8 mouse cellular contexts compared by ENCODE assay signal in the genomic region with DNA sequence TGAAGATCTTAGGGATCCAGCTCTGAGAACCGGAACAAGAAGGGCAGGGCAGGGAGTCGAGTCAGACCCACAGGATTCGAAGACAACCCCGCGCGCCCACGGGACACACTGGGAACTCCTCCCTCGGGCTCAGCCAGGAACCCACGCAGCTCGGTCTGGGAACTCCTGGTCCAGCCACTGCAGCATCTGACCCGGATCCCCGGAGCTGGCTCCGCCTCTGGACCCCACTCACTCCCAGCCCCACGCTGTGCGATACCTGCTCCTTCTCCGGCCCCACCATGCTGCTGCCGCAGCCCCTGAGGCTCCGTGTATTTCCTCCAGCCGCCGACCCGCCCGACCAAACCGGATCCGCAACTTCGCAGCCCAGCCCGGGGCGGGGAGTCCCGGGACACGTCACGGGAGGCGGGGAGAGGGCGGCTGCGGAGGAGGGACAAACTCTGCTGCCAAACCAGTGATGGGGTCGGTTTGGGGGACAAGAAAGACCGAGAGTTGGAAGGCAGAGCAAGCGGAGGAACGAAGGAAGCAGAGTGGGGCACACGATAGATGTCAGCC. TPM values are rescaled to one million over a fixed set of nuclear protein-coding genes. Genes with fewer than 3 reads are reported as not detected.
DNase-seq lines count a peak whose midpoint lies in the region; ATAC-seq and TF ChIP-seq lines count a peak whose summit lies in the region.

A gene (minus strand): TSS at position 350 of the 552 bp plus-strand sequence.

- H3K27me3 ChIP-seq in embryonic facial prominence, embryonic 14.5 days (replicated peaks; ENCODE audit: control insufficient read depth, insufficient read depth, low read length) = no peaks in the 10 kb centered on the region
- H3K27me3 ChIP-seq in liver, embryonic 11.5 days (replicated peaks; ENCODE audit: control insufficient read depth, insufficient read depth, low read length) = peaks cover 28% of the 10 kb centered on the region
- no peaks in the 10 kb centered on the region for H3K27me3 ChIP-seq in myocyte (ENCODE audit: control insufficient read depth, insufficient read depth, insufficient read length)
- no peaks in the 10 kb centered on the region for H3K27me3 ChIP-seq in stomach, embryonic 14.5 days (ENCODE audit: control insufficient read depth, insufficient read depth, low read length)

- no peaks in the 10 kb centered on the region for H3K79me2 ChIP-seq in myocyte (ENCODE audit: control insufficient read depth, insufficient read depth)

- ATAC-seq in embryonic facial prominence, embryonic 14.5 days (ENCODE audit: low read depth) = peak; percentile 84
- ATAC-seq in liver, embryonic 11.5 days (replicated peaks; ENCODE audit: low FRiP score) = peak; percentile 48; the same call in 1 of the 2 replicates
- peak; percentile 78 for ATAC-seq in stomach, embryonic 14.5 days (ENCODE audit: insufficient number of reproducible peaks, insufficient read depth, low FRiP score, low read depth)

- peak within 1 kb of the TSS; percentile 92 for H3K27ac ChIP-seq in embryonic facial prominence, embryonic 14.5 days (replicated peaks; ENCODE audit: low read depth, low read length)
- H3K27ac ChIP-seq in liver, embryonic 11.5 days (ENCODE audit: low read depth, low read length) = no peak within 1 kb of the TSS
- peak within 1 kb of the TSS; percentile 93 for H3K27ac ChIP-seq in stomach, embryonic 14.5 days (ENCODE audit: low read length)

- TF ChIP-seq POLR2A in myocyte (IDR thresholded peaks at IDR 0.05; ENCODE audit: insufficient read length, low read depth) = peak; percentile 85

- H3ac ChIP-seq in myocyte (ENCODE audit: control insufficient read depth, insufficient read length) = peak within 1 kb of the TSS; percentile 29

- H3K9me3 ChIP-seq in embryonic facial prominence, embryonic 14.5 days (ENCODE audit: control insufficient read depth, low read length) = no peaks in the 10 kb centered on the region
- H3K9me3 ChIP-seq in liver, embryonic 11.5 days (ENCODE audit: control insufficient read depth, low read length) = no peaks in the 10 kb centered on the region
- no peaks in the 10 kb centered on the region for H3K9me3 ChIP-seq in stomach, embryonic 14.5 days (ENCODE audit: control insufficient read depth, low read depth, low read length)

- WGBS in embryonic facial prominence, embryonic 14.5 days = under 1% methylated on average over 33 of the region's 38 CpGs
- WGBS in liver, embryonic 11.5 days = under 1% methylated on average over 37 of the region's 38 CpGs
- under 1% methylated on average over 37 of the region's 38 CpGs for WGBS in stomach, embryonic 14.5 days

- H3K4me2 ChIP-seq in embryonic facial prominence, embryonic 14.5 days (ENCODE audit: low read depth, low read length) = peak within 1 kb of the TSS; percentile 80
- peak within 1 kb of the TSS; percentile 97 for H3K4me2 ChIP-seq in liver, embryonic 11.5 days
- H3K4me2 ChIP-seq in myocyte (ENCODE audit: low read depth) = peak within 1 kb of the TSS; percentile 89
- H3K4me2 ChIP-seq in stomach, embryonic 14.5 days (replicated peaks; ENCODE audit: low read depth, low read length) = peak within 1 kb of the TSS; percentile 78

- H3K4me3 ChIP-seq in embryonic facial prominence, embryonic 14.5 days (ENCODE audit: low read depth, low read length) = peak within 1 kb of the TSS; percentile 72
- H3K4me3 ChIP-seq in liver, embryonic 11.5 days (ENCODE audit: low read depth, low read length) = peak within 1 kb of the TSS; percentile 61
- H3K4me3 ChIP-seq in myocyte = peak within 1 kb of the TSS; percentile 65
- peak within 1 kb of the TSS; percentile 75 for H3K4me3 ChIP-seq in stomach, embryonic 14.5 days (ENCODE audit: low read depth, low read length)

- peak within 1 kb of the TSS; percentile 77 for H3K9ac ChIP-seq in embryonic facial prominence, embryonic 14.5 days (ENCODE audit: low read depth, low read length)
- H3K9ac ChIP-seq in liver, embryonic 11.5 days (ENCODE audit: low read depth, low read length) = peak within 1 kb of the TSS; percentile 58
- H3K9ac ChIP-seq in stomach, embryonic 14.5 days (replicated peaks; ENCODE audit: low read depth, low read length) = peak within 1 kb of the TSS; percentile 64

- DNase-seq in 416B (ENCODE audit: low read depth) = peak; percentile 75
- peak; percentile 85 for DNase-seq in adrenal gland, postnatal 25 days
- peak; percentile 94 for DNase-seq in embryonic facial prominence, embryonic 14.5 days (ENCODE audit: low spot score)
- peak; percentile 89 to 90 for DNase-seq in heart, adult 9 months (ENCODE audit: low spot score in 2 of 2)
- peak; percentile 78 for DNase-seq in kidney, adult 9 months
- DNase-seq in liver, embryonic 11.5 days (ENCODE audit: low spot score) = peak; percentile 78

- H3K4me1 ChIP-seq in embryonic facial prominence, embryonic 14.5 days (ENCODE audit: control insufficient read depth, insufficient read depth, low read length) = peaks cover 21% of the 10 kb centered on the region
- H3K4me1 ChIP-seq in liver, embryonic 11.5 days (replicated peaks; ENCODE audit: control insufficient read depth, insufficient read depth, low read length) = peaks cover 22% of the 10 kb centered on the region
- H3K4me1 ChIP-seq in stomach, embryonic 14.5 days (ENCODE audit: control insufficient read depth, insufficient read depth, low read length) = peaks cover 25% of the 10 kb centered on the region

- no peaks in the 10 kb centered on the region for H3K36me3 ChIP-seq in embryonic facial prominence, embryonic 14.5 days (ENCODE audit: control insufficient read depth, insufficient read depth, low read length)
- no peaks in the 10 kb centered on the region for H3K36me3 ChIP-seq in liver, embryonic 11.5 days (ENCODE audit: control insufficient read depth, insufficient read depth, low read length)
- H3K36me3 ChIP-seq in myocyte (ENCODE audit: control insufficient read depth, insufficient read depth) = no peaks in the 10 kb centered on the region
- H3K36me3 ChIP-seq in stomach, embryonic 14.5 days (ENCODE audit: control insufficient read depth, insufficient read depth, low read length) = no peaks in the 10 kb centered on the region

TF ChIP-seq in myocyte, 11 proteins besides CTCF, POLR2A, EP300 and RAD21:
- TF ChIP-seq REST (IDR thresholded peaks at IDR 0.05; ENCODE audit: insufficient read depth, insufficient read length) = no peak
- no peak for TF ChIP-seq USF1 (IDR thresholded peaks at IDR 0.05; ENCODE audit: low read depth)
- peak in 1 of 3 experiments; percentile 12 for TF ChIP-seq MYOD1 (IDR thresholded peaks at IDR 0.05; ENCODE audit: control insufficient read depth in 1 of 3, insufficient read length in 2 of 3, low read depth in 2 of 3)
- no peak for TF ChIP-seq CEBPB (IDR thresholded peaks at IDR 0.05; ENCODE audit: insufficient read depth, poor library complexity, severe bottlenecking)
- TF ChIP-seq MAX (IDR thresholded peaks at IDR 0.05; ENCODE audit: low read depth) = no peak
- TF ChIP-seq E2F4 (IDR thresholded peaks at IDR 0.05; ENCODE audit: insufficient read depth) = no peak
- TF ChIP-seq MYOG (IDR thresholded peaks at IDR 0.05; ENCODE audit: control insufficient read depth in 1 of 3, insufficient read depth in 1 of 3, insufficient read length in 2 of 3, low read depth in 2 of 3) = no peak
- peak; percentile 82 for TF ChIP-seq POLR2AphosphoS2 (IDR thresholded peaks at IDR 0.05; ENCODE audit: insufficient read length, low read depth)
TF ChIP-seq in myocyte: peak in this region for 2.

RNA-seq across cellular contexts. Expression of the gene that starts here (rescaled TPM):
- 9.3 and 14.2 TPM in 2 replicates for total RNA-seq in adrenal gland, postnatal 25 days (2021)
- 16.6 and 18.2 TPM in 2 replicates for polyA plus RNA-seq in embryonic facial prominence, embryonic 14.5 days (2014; fragmentation: Nextera tagmentation; extraction: Ambion mirVana)
- polyA plus RNA-seq in liver, embryonic 11.5 days (2014; fragmentation: Nextera tagmentation; extraction: Ambion mirVana) = 2.3 and 3.9 TPM in 2 replicates
- 27.3 TPM for polyA plus RNA-seq in myocyte (2012; fragmentation: generic; extraction: Trizol)
- 18.3 and 23.5 TPM in 2 replicates for polyA plus RNA-seq in stomach, embryonic 14.5 days (2014; fragmentation: Nextera tagmentation; extraction: Ambion mirVana)
